Mouse (Mus musculus): ENCODE results near the gene Vars2. TPM values are rescaled to one million over a fixed set of nuclear protein-coding genes. Genes with fewer than 3 reads are reported as not detected.
A peak's percentile ranks its signal among the peaks of the same experiment; 100 is the strongest.

Vars2 gene
- total RNA-seq, 1 experiment: 58.5 TPM

- no peak for TF ChIP-seq CHD2 (IDR thresholded peaks at IDR 0.05; ENCODE audit: low read depth, low read length)
- H3K36me3 ChIP-seq (ENCODE audit: control insufficient read depth, insufficient read depth, low read length, poor library complexity, severe bottlenecking): no peaks in the 10 kb centered on the region
- H3K27ac ChIP-seq (ENCODE audit: insufficient read depth, low read depth, low read length, poor library complexity, severe bottlenecking): no peak within 1 kb of the TSS
- no peak within 1 kb of the TSS for H3K4me3 ChIP-seq (ENCODE audit: insufficient read depth in 1 of 2, low read depth in 1 of 2, low read length in 2 of 2, poor library complexity in 1 of 2, severe bottlenecking in 1 of 2)
- no peaks in the 10 kb centered on the region; a peak in 2 of 4 replicates for H3K4me1 ChIP-seq (ENCODE audit: control insufficient read depth in 2 of 2, insufficient read depth in 2 of 2, low read length in 2 of 2, poor library complexity in 1 of 2)
- no peak within 1 kb of the TSS for H3K9ac ChIP-seq (ENCODE audit: insufficient read depth, low read depth, low read length, poor library complexity, severe bottlenecking)
- in situ Hi-C loops (cut with MboI; ENCODE audit: low sequenced_read_pairs in 2 of 2, unreplicated experiment in 2 of 2): no loop called here
- no peak for DNase-seq (ENCODE audit: low read depth, low spot score)
- no peaks in the 10 kb centered on the region for H3K9me3 ChIP-seq (ENCODE audit: control insufficient read depth, insufficient read depth, low read depth, low read length)
Measured at GRCm38 (mm10) chr17:35643609-35644236, 23.7 kb downstream of the Vars2 start, which contains the start of gene Mucl3. Gene Mucl3 (minus strand): TSS chr17:35643695.

DNA sequence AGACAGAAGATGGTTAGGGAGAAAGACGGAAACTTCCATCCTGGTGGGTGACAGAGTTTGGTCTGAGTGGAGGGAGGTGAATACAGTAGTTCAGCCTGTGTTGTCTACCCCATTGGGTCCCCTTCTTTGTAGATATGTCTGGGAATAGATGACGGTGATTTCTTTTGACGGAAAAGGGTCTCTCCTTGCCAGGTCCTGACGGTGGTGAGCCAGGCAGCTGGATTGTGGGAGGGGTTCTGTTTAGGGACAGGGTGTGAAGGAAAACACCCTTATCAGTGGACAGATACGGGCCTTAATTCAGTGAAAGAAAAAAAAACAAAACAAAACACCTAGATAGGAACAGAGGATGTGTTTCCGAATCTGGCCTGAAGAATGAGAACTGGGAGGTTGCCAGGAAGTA is 28.0 kb downstream of the Vars2 start:
- Histone ChIP-seq H3K9ac (ENCODE audit: insufficient read depth, low read depth, low read length, poor library complexity, severe bottlenecking) (no peak overlapping the region), H3K4me1 (ENCODE audit: control insufficient read depth in 2 of 2, insufficient read depth in 2 of 2, low read length in 2 of 2, poor library complexity in 1 of 2) (peaks cover 0 to 3% of the 10 kb centered on the region in 2 experiments; a peak in 2 of 4 replicates), H3K4me3 (ENCODE audit: insufficient read depth in 1 of 2, low read depth in 1 of 2, low read length in 2 of 2, poor library complexity in 1 of 2, severe bottlenecking in 1 of 2) (no peak overlapping the region), H3K9me3 (ENCODE audit: control insufficient read depth, insufficient read depth, low read depth, low read length) (no peaks in the 10 kb centered on the region), H3K27ac (ENCODE audit: insufficient read depth, low read depth, low read length, poor library complexity, severe bottlenecking) (no peak overlapping the region), H3K36me3 (ENCODE audit: control insufficient read depth, insufficient read depth, low read length, poor library complexity, severe bottlenecking) (no peaks in the 10 kb centered on the region)
- DNase-seq (ENCODE audit: low read depth, low spot score): no peak
- TF ChIP-seq ZC3H11A (IDR thresholded peaks at IDR 0.05; ENCODE audit: borderline replicate concordance, low read depth, low read length) (no peak), HCFC1 (IDR thresholded peaks at IDR 0.05; ENCODE audit: borderline replicate concordance, insufficient read depth, low read length) (no peak), MAFK (IDR thresholded peaks at IDR 0.05; ENCODE audit: insufficient read depth, low read depth, low read length) (no peak), ZNF384 (IDR thresholded peaks at IDR 0.05; ENCODE audit: low read depth, low read length) (no peak), CHD2 (IDR thresholded peaks at IDR 0.05; ENCODE audit: low read depth, low read length) (no peak)
- in situ Hi-C loops (cut with MboI; ENCODE audit: low sequenced_read_pairs in 2 of 2, unreplicated experiment in 2 of 2): no loop called here

- Histone ChIP-seq H3K4me3 (ENCODE audit: insufficient read depth in 1 of 2, low read depth in 1 of 2, low read length in 2 of 2, poor library complexity in 1 of 2, severe bottlenecking in 1 of 2) (no peak overlapping the region), H3K4me1 (ENCODE audit: control insufficient read depth in 2 of 2, insufficient read depth in 2 of 2, low read length in 2 of 2, poor library complexity in 1 of 2) (peaks cover 0 to 3% of the 10 kb centered on the region in 2 experiments; a peak in 2 of 4 replicates), H3K36me3 (ENCODE audit: control insufficient read depth, insufficient read depth, low read length, poor library complexity, severe bottlenecking) (no peaks in the 10 kb centered on the region), H3K9me3 (ENCODE audit: control insufficient read depth, insufficient read depth, low read depth, low read length) (no peaks in the 10 kb centered on the region), H3K27ac (ENCODE audit: insufficient read depth, low read depth, low read length, poor library complexity, severe bottlenecking) (no peak overlapping the region), H3K9ac (ENCODE audit: insufficient read depth, low read depth, low read length, poor library complexity, severe bottlenecking) (no peak overlapping the region)
- DNase-seq (ENCODE audit: low read depth, low spot score): peak; percentile 82
- in situ Hi-C loops (cut with MboI; ENCODE audit: low sequenced_read_pairs in 2 of 2, unreplicated experiment in 2 of 2): no loop called here
- no peak for TF ChIP-seq ZNF384 (IDR thresholded peaks at IDR 0.05; ENCODE audit: low read depth, low read length)
- peak; percentile 97 for TF ChIP-seq CHD2 (IDR thresholded peaks at IDR 0.05; ENCODE audit: low read depth, low read length)
- no peak for TF ChIP-seq ZC3H11A (IDR thresholded peaks at IDR 0.05; ENCODE audit: borderline replicate concordance, low read depth, low read length)
- no peak for TF ChIP-seq HCFC1 (IDR thresholded peaks at IDR 0.05; ENCODE audit: borderline replicate concordance, insufficient read depth, low read length)
- no peak for TF ChIP-seq MAFK (IDR thresholded peaks at IDR 0.05; ENCODE audit: insufficient read depth, low read depth, low read length)
Measured at GRCm38 (mm10) chr17:35638475-35639190, 28.8 kb downstream of the Vars2 start.

GRCm38 (mm10) chr17:35636363-35636762 is 31.0 kb downstream of the Vars2 start:
- peak overlapping the region in 1 of 2 experiments; percentile 42; a peak in 1 of 4 replicates for H3K4me3 ChIP-seq (ENCODE audit: insufficient read depth in 1 of 2, low read depth in 1 of 2, low read length in 2 of 2, poor library complexity in 1 of 2, severe bottlenecking in 1 of 2)
- no peak overlapping the region for H3K27ac ChIP-seq (ENCODE audit: insufficient read depth, low read depth, low read length, poor library complexity, severe bottlenecking)
- in situ Hi-C loops (cut with MboI; ENCODE audit: low sequenced_read_pairs in 2 of 2, unreplicated experiment in 2 of 2): no loop called here
- H3K9ac ChIP-seq (ENCODE audit: insufficient read depth, low read depth, low read length, poor library complexity, severe bottlenecking): no peak overlapping the region
- H3K9me3 ChIP-seq (ENCODE audit: control insufficient read depth, insufficient read depth, low read depth, low read length): no peaks in the 10 kb centered on the region
- no peaks in the 10 kb centered on the region for H3K36me3 ChIP-seq (ENCODE audit: control insufficient read depth, insufficient read depth, low read length, poor library complexity, severe bottlenecking)
- TF ChIP-seq ZNF384 (IDR thresholded peaks at IDR 0.05; ENCODE audit: low read depth, low read length): no peak
- peak; percentile 54 for DNase-seq (ENCODE audit: low read depth, low spot score)
- H3K4me1 ChIP-seq (ENCODE audit: control insufficient read depth in 2 of 2, insufficient read depth in 2 of 2, low read length in 2 of 2, poor library complexity in 1 of 2): peaks cover 0 to 3% of the 10 kb centered on the region in 2 experiments; a peak in 2 of 4 replicates

Data from ES-E14 (cell line).